Mouse (Mus musculus) effector memory CD4-positive, alpha-beta T cell, adult 7 months (primary cell): ENCODE data around the gene Dcaf10. TPM values are rescaled to one million over a fixed set of nuclear protein-coding genes. Genes with fewer than 3 reads are reported as not detected.

Source experiments
- polyA plus RNA-seq: library from polyadenylated mRNA; unstranded; fragments of 100-300 nt; shearing (Covaris generic); gene quantifications from one replicate; pipeline ENCODE4 v1.2.1, GENCODE M21; 2017

Dcaf10 gene
- polyA plus RNA-seq, result 23.7 TPM

GRCm38 (mm10) chr4:45341669-45342249 is at the start of gene Dcaf10:
Gene Dcaf10 (plus strand): TSS chr4:45342101.

GRCm38 (mm10) chr4:45296662-45297564 is 45.0 kb upstream of the Dcaf10 start, which contains the start of gene Trmt10b:
Gene Trmt10b (plus strand): TSS chr4:45297127.

GRCm38 (mm10) chr4:45342286-45343155 is 620 bp downstream of the Dcaf10 start, which contains the start of gene Exosc3:
Gene Exosc3 (minus strand): TSS chr4:45342732.

DNA sequence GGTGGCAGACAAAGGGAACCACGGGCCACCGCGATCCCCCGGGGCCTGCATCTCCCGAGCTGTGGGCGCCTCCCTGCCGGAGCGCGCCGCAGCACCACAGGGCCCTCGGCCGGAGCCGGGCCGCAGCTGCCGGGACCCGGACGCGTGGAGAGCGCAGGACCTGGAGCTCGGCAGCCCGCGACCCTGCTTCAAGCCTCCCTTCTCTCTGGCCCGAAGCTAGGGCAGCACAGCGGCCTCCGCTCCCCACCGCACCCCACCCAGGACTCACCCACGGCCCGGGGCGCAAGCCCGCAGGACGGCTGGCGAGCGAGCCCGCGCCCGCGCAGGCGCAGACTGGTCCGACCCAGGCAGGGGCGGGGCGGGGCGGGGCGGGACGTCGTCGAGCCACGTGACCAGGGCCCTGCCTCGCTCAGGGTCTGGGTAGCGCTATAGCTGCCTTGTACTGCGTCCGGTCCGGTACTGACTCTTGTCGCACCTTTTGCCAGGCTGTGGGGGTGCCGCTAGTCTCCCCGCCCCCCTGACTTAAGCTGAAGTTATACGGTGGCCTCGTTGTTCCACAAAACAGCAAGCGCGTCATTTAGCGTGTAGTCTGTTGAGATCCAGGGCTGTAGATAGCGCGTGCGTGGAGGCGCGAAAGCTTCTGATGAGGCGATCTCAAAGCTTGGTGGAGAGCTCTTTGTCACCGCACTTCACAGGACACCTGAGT is 66.7 kb downstream of the Dcaf10 start, which contains the start of gene Slc25a51:
TSS of gene Slc25a51 (minus strand) at position 340 of the 706 bp plus-strand sequence.

Other genes starting within 250 kb of the Dcaf10 start
- 73.6 TPM for gene Tomm5, start 234.0 kb upstream of the Dcaf10 start, polyA plus RNA-seq
- gene Frmpd1, start 157.2 kb upstream of the Dcaf10 start, polyA plus RNA-seq, result 0.07 TPM
- 10.0 TPM for gene Trmt10b, start 45.0 kb upstream of the Dcaf10 start, polyA plus RNA-seq
- gene Exosc3, start 631 bp downstream of the Dcaf10 start, polyA plus RNA-seq, result 93.9 TPM
- 36.6 TPM for gene Slc25a51, start 66.7 kb downstream of the Dcaf10 start, polyA plus RNA-seq
- 1.2 TPM for gene Shb, start 190.4 kb downstream of the Dcaf10 start, polyA plus RNA-seq